Mouse (Mus musculus) layer of hippocampus, postnatal 14 days (tissue): Measurements from ENCODE around the gene Icmt. TPM values are rescaled to one million over a fixed set of nuclear protein-coding genes. Genes with fewer than 3 reads are reported as not detected.
A peak's percentile ranks its signal among the peaks of the same experiment; 100 is the strongest.

ENCODE experiments used
- DNase-seq, 2 experiments: peaks; one replicate each; pipeline ENCODE4 v3.0.0; 2021 to 2022; ENCODE audit warnings: low spot score in 2 of 2, mixed read lengths in 1 of 2
- total RNA-seq, 2 experiments: library from RNA; stranded (reverse); gene quantifications; 2 replicates each; pipeline ENCODE4 v1.2.3; 2021

Gene Icmt
- total RNA-seq, 2 experiments from 2014 or later: 33.8 to 34.6 TPM

GRCm38 (mm10) chr4:152273621-152274236, 23.3 kb upstream of the Icmt start, which contains the start of gene Gpr153:
TSS of gene Gpr153 (plus strand) at chr4:152274232.
- DNase-seq: no peak

GRCm38 (mm10) chr4:152274681-152275131, 22.3 kb upstream of the Icmt start:
- DNase-seq: no peak

GRCm38 (mm10) chr4:152276389-152277347, 20.4 kb upstream of the Icmt start:
- no peak for DNase-seq

GRCm38 (mm10) chr4:152277916-152278315, 19.1 kb upstream of the Icmt start:
- DNase-seq: no peak

GRCm38 (mm10) chr4:152278986-152279385, 18.0 kb upstream of the Icmt start:
- no peak for DNase-seq

GRCm38 (mm10) chr4:152281601-152282000, 15.4 kb upstream of the Icmt start:
- DNase-seq: no peak

- DNase-seq: no peak
These were observed 14.3 kb upstream of the Icmt start for GRCm38 (mm10) chr4:152282721-152283120.

- DNase-seq: peak; percentile 80 to 83
These were observed 13.7 kb upstream of the Icmt start for GRCm38 (mm10) chr4:152283186-152283950.

- DNase-seq: peak; percentile 42 to 57
These were observed 11.5 kb upstream of the Icmt start for GRCm38 (mm10) chr4:152285505-152285904.

GRCm38 (mm10) chr4:152286183-152286582, 10.8 kb upstream of the Icmt start:
- no peak for DNase-seq

GRCm38 (mm10) chr4:152286887-152287286, 10.1 kb upstream of the Icmt start:
- no peak for DNase-seq

GRCm38 (mm10) chr4:152287317-152288120, 9.5 kb upstream of the Icmt start:
- no peak for DNase-seq

- DNase-seq: no peak
These were observed 8.6 kb upstream of the Icmt start for GRCm38 (mm10) chr4:152288398-152288945.

- no peak for DNase-seq
These were observed 6.6 kb upstream of the Icmt start for GRCm38 (mm10) chr4:152290385-152290784.

GRCm38 (mm10) chr4:152290991-152291390, 6.0 kb upstream of the Icmt start:
- no peak for DNase-seq

- no peak for DNase-seq
These were observed 5.5 kb upstream of the Icmt start, which contains the start of gene Hes3 for GRCm38 (mm10) chr4:152291562-152291961. TSS of gene Hes3 (minus strand) at chr4:152291662.

GRCm38 (mm10) chr4:152292102-152292765, 4.8 kb upstream of the Icmt start:
- DNase-seq: no peak

- no peak for DNase-seq
These were observed 2.7 kb upstream of the Icmt start for GRCm38 (mm10) chr4:152294188-152294929.

GRCm38 (mm10) chr4:152295916-152296315, 1.1 kb upstream of the Icmt start:
- DNase-seq: no peak
